Mouse (Mus musculus) ovary, postnatal 14 days (tissue): ENCODE results near the gene Spef2.
"Not testable (repeated sequence)": the region's sequence is repeated elsewhere in the genome, so short reads cannot be mapped to it uniquely, and the experiment has no call there.

Source experiments
- DNase-seq: peaks from one replicate; pipeline ENCODE4 v3.0.0; 2022; ENCODE audit warnings: low spot score

The Spef2 gene

GRCm38 (mm10) chr15:9668575-9668974, 80.1 kb downstream of the Spef2 start:
- DNase-seq = no peak

- not testable (repeated sequence) for DNase-seq
Measured at GRCm38 (mm10) chr15:9664948-9665347, 83.7 kb downstream of the Spef2 start.

GRCm38 (mm10) chr15:9661215-9661614, 87.5 kb downstream of the Spef2 start:
- no peak for DNase-seq

- DNase-seq = no peak
Measured at GRCm38 (mm10) chr15:9634471-9634870, 114.2 kb downstream of the Spef2 start.

GRCm38 (mm10) chr15:9631657-9632056, 117.0 kb downstream of the Spef2 start:
- no peak for DNase-seq

GRCm38 (mm10) chr15:9629660-9630059, 119.0 kb downstream of the Spef2 start:
- DNase-seq = no peak

GRCm38 (mm10) chr15:9624619-9625018, 124.0 kb downstream of the Spef2 start:
- DNase-seq = no peak

GRCm38 (mm10) chr15:9608177-9608576, 140.5 kb downstream of the Spef2 start:
- peak; percentile 7 for DNase-seq

- DNase-seq = no peak
Measured at GRCm38 (mm10) chr15:9600088-9600455, 148.6 kb downstream of the Spef2 start.

- no peak for DNase-seq
Measured at GRCm38 (mm10) chr15:9599382-9600087, 149.1 kb downstream of the Spef2 start.

- DNase-seq = no peak
Measured at GRCm38 (mm10) chr15:9596298-9597060, 152.2 kb downstream of the Spef2 start.

GRCm38 (mm10) chr15:9589939-9590338, 158.7 kb downstream of the Spef2 start:
- no peak for DNase-seq

GRCm38 (mm10) chr15:9580470-9581280, 168.0 kb downstream of the Spef2 start:
- no peak for DNase-seq

GRCm38 (mm10) chr15:9577303-9577702, 171.4 kb downstream of the Spef2 start:
- no peak for DNase-seq

GRCm38 (mm10) chr15:9574796-9575195, 173.9 kb downstream of the Spef2 start:
- no peak for DNase-seq

GRCm38 (mm10) chr15:9573361-9573760, 175.3 kb downstream of the Spef2 start:
- DNase-seq = no peak

- DNase-seq = no peak
Measured at GRCm38 (mm10) chr15:9572664-9573063, 176.0 kb downstream of the Spef2 start.

- no peak for DNase-seq
Measured at GRCm38 (mm10) chr15:9571896-9572295, 176.8 kb downstream of the Spef2 start.

GRCm38 (mm10) chr15:9567316-9567715, 181.4 kb downstream of the Spef2 start:
- DNase-seq = no peak

GRCm38 (mm10) chr15:9565396-9565795, 183.3 kb downstream of the Spef2 start:
- DNase-seq = no peak

- DNase-seq = no peak
Measured at GRCm38 (mm10) chr15:9564156-9564555, 184.5 kb downstream of the Spef2 start.

- DNase-seq = not testable (repeated sequence)
Measured at GRCm38 (mm10) chr15:9557264-9557663, 191.4 kb downstream of the Spef2 start.

- DNase-seq = no peak
Measured at GRCm38 (mm10) chr15:9548951-9549350, 199.7 kb downstream of the Spef2 start.
